Mouse (Mus musculus) bone marrow, adult 2 months (tissue): ENCODE measurements around the gene Gal3st2.
"Not testable (repeated sequence)": the region's sequence is repeated elsewhere in the genome, so short reads cannot be mapped to it uniquely, and the experiment has no call there.

ENCODE experiments used
- CTCF ChIP-seq: fragments of 200-500 bp; IDR thresholded peaks from 2 replicates; pipeline ENCODE4 v1.5.1; 2011; ENCODE audit warnings: low read length, control low read depth; ENCODE audit not compliant: control insufficient read depth, insufficient read depth
- POLR2A ChIP-seq: fragments of 200-500 bp; IDR thresholded peaks from 2 replicates; pipeline ENCODE4 v1.6.1; 2011; ENCODE audit warnings: low read depth, mild to moderate bottlenecking, control low read depth, low read length, borderline replicate concordance; ENCODE audit not compliant: control insufficient read depth

DNA sequence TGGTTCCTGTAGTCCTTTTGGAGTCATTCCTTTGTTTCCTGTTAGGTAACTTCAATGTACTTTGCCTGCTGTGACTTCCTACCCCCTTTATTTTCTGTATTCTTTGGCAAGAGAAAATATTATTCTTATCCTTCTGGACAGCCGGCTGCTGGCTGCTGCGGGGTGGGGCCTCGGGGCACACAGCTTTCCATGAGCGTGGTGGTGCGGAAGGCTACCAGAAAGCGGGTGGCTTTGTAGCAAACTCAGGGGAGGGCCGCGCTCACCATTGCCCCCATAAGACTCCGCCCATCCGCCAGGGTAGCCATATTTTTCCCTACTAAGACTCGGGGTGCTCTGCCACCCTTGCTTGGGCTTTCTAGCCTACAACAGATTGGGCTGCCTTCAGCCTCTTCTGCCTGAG, 20.7 kb downstream of the Gal3st2 start:
- TF ChIP-seq CTCF, POLR2A: not testable (repeated sequence)
